Mouse (Mus musculus) limb, embryonic 11.5 days (tissue): ENCODE data around the gene Ctnnd2. TPM values are rescaled to one million over a fixed set of nuclear protein-coding genes. Genes with fewer than 3 reads are reported as not detected.

Experiments used
- ATAC-seq: fragments of 200-750 bp; cut with Nextera tagmentation; 2 replicates; pipeline ENCODE4 v1.8.0; 2017; ENCODE audit warnings: low read depth; ENCODE audit not compliant: insufficient number of reproducible peaks, low FRiP score, low TSS enrichment
- DNase-seq: peaks from one replicate; pipeline ENCODE4 v3.0.0-alpha.2; 2015; ENCODE audit warnings: low spot score
- H3K27ac ChIP-seq: fragments of 300-500 bp; sonication (generic); replicated peaks from 2 replicates; pipeline ENCODE4 v1.5.1; 2014; ENCODE audit warnings: low read depth, mild to moderate bottlenecking, low read length
- H3K27me3 ChIP-seq: fragments of 300-500 bp; sonication (generic); 2 replicates; pipeline ENCODE4 v1.6.1; 2014; ENCODE audit warnings: mild to moderate bottlenecking, low read length, mixed read lengths; ENCODE audit not compliant: control insufficient read depth, insufficient read depth
- H3K36me3 ChIP-seq: fragments of 300-500 bp; sonication (generic); 2 replicates; pipeline ENCODE4 v1.6.1; 2014; ENCODE audit warnings: mild to moderate bottlenecking, low read length, moderate library complexity, mixed read lengths; ENCODE audit not compliant: control insufficient read depth, insufficient read depth
- H3K4me1 ChIP-seq: fragments of 300-500 bp; sonication (generic); 2 replicates; pipeline ENCODE4 v1.6.1; 2014; ENCODE audit warnings: low read length, mixed read lengths; ENCODE audit not compliant: control insufficient read depth, insufficient read depth
- H3K4me2 ChIP-seq: fragments of 300-500 bp; sonication (generic); 2 replicates; pipeline ENCODE4 v1.6.1; 2014; ENCODE audit warnings: low read depth, mild to moderate bottlenecking, moderate library complexity; ENCODE audit not compliant: severe bottlenecking
- H3K4me3 ChIP-seq: fragments of 300-500 bp; sonication (generic); 2 replicates; pipeline ENCODE4 v1.5.1; 2014; ENCODE audit warnings: low read depth, low read length
- H3K9ac ChIP-seq: fragments of 300-500 bp; sonication (generic); 2 replicates; pipeline ENCODE4 v1.6.1; 2014; ENCODE audit warnings: mild to moderate bottlenecking, low read length
- H3K9me3 ChIP-seq: fragments of 300-500 bp; sonication (generic); 2 replicates; pipeline ENCODE4 v1.6.1; 2016; ENCODE audit warnings: low read length; ENCODE audit not compliant: control insufficient read depth
- WGBS: fragments of 180-500 bp; shearing (Covaris S2); extraction: QIAGEN DNeasy Blood & Tissue Kit; methylation state at CpG from one replicate; pipeline ENCODE4 v1.1.7; 2014; 5-methylcytosine and 5-hydroxymethylcytosine counted together
- polyA plus RNA-seq: library from polyadenylated mRNA; unstranded; fragments of >200 nt; fragmentation: Nextera tagmentation; extraction: Ambion mirVana; gene quantifications from 2 replicates; pipeline ENCODE4 v1.2.1, GENCODE M21; 2014

Gene Ctnnd2
- polyA plus RNA-seq, 1 experiment from 2014 or later: 2.5 TPM

GRCm38 (mm10) chr15:31022497-31022896 is 850.1 kb downstream of the Ctnnd2 start:
- ATAC-seq: no peak
- 93% methylated on average over 3 of the region's 3 CpGs for WGBS
- H3K9me3 ChIP-seq: no peaks in the 10 kb centered on the region

DNA sequence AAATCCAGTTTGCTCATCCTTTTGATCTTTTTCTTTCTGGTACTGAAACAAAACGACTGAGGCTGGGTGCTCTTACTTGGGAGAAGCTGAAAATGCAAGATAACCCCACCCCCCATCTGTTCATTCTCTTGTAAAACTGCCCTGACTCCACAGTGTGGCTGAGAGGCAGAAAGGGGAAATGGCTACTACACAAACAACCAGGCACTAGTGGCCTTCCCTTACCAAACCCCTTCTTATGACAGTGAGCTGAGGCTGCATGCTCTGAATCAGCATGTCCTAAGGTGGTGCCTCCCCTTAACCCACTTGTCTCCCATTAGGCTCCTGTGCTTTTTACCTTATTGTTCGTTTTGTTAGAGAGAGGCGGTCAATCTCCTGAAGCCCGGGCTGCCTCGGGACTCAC is 851.4 kb downstream of the Ctnnd2 start:
- no peak for DNase-seq
- no peak overlapping the region for H3K4me3 ChIP-seq

More at GRCm38 (mm10) chr15:31022497-31022896, 850.1 kb downstream of the Ctnnd2 start:
- Histone ChIP-seq H3K4me2 (no peak overlapping the region), H3K27me3 (no peaks in the 10 kb centered on the region), H3K36me3 (no peaks in the 10 kb centered on the region), H3K4me3 (no peak overlapping the region), H3K9ac (no peak overlapping the region), H3K27ac (no peak overlapping the region), H3K4me1 (no peaks in the 10 kb centered on the region)
- no peak for DNase-seq

GRCm38 (mm10) chr15:31027448-31028230 is 855.2 kb downstream of the Ctnnd2 start:
- DNase-seq (no peak), ATAC-seq (no peak)
- Histone ChIP-seq H3K4me2 (no peak overlapping the region), H3K9ac (no peak overlapping the region), H3K36me3 (no peaks in the 10 kb centered on the region), H3K27ac (no peak overlapping the region), H3K4me3 (no peak overlapping the region), H3K9me3 (no peaks in the 10 kb centered on the region), H3K4me1 (no peaks in the 10 kb centered on the region), H3K27me3 (no peaks in the 10 kb centered on the region)
- 89% methylated on average over 26 of the region's 26 CpGs for WGBS

More for the DNA sequence above, 851.4 kb downstream of the Ctnnd2 start:
- H3K4me2 ChIP-seq: no peak overlapping the region
- H3K4me1 ChIP-seq: no peaks in the 10 kb centered on the region
- no peak overlapping the region for H3K27ac ChIP-seq
- no peak for ATAC-seq
- no peak overlapping the region for H3K9ac ChIP-seq
- no peaks in the 10 kb centered on the region for H3K36me3 ChIP-seq
- H3K9me3 ChIP-seq: no peaks in the 10 kb centered on the region
- no peaks in the 10 kb centered on the region for H3K27me3 ChIP-seq
- WGBS: 80% methylated on average over 5 of the region's 5 CpGs

DNA sequence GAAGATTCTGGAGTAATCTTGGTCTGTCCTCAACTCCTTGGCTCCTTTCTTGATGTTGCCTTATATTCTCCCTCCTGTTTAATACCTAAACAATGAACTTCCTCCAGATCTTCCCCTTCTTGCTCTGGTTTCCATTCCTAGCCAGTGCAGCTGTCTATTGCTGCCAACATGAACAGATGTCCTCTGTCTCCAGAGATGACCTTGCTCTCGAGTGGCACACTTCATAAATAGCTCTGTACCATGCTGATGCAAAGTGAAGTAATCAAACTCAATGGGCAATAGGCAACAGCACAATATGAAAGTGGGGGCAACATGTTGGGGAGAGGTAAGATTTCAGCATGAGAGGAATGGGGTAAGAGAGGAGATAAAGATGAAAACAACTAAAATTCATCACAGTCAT is 872.6 kb downstream of the Ctnnd2 start:
- ATAC-seq: no peak
- H3K27me3 ChIP-seq: no peaks in the 10 kb centered on the region
- WGBS: 78% methylated on average over 1 of the region's 1 CpGs

DNA sequence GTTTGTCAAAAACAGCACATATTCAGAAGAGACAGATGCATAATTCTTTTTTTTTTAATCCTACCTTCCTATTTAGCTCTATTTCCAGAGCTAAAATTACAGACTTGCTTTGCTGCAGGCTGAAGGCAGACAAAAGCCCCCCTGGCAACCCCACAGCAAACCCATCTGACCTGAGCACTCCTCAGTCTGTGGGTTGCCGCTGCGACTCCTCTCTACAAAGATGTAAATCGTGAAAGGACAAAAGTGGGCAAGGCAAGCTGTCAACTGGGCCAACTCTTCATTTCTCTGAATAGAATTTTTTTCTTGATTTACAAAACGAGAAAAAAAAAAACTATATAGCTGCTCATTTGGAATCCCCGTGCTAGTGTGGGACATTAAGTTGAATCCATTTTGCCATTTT is 879.1 kb downstream of the Ctnnd2 start:
- Histone ChIP-seq H3K36me3 (no peaks in the 10 kb centered on the region), H3K4me3 (no peak overlapping the region), H3K4me2 (no peak overlapping the region), H3K4me1 (no peaks in the 10 kb centered on the region), H3K9me3 (no peaks in the 10 kb centered on the region), H3K27me3 (no peaks in the 10 kb centered on the region), H3K27ac (no peak overlapping the region), H3K9ac (no peak overlapping the region)
- 84% methylated on average over 5 of the region's 5 CpGs for WGBS
- no peak for DNase-seq
- ATAC-seq: no peak

More for the DNA sequence above, 872.6 kb downstream of the Ctnnd2 start:
- H3K9me3 ChIP-seq: no peaks in the 10 kb centered on the region
- no peak overlapping the region for H3K9ac ChIP-seq
- H3K27ac ChIP-seq: no peak overlapping the region
- no peak overlapping the region for H3K4me3 ChIP-seq
- DNase-seq: no peak
- H3K36me3 ChIP-seq: no peaks in the 10 kb centered on the region
- no peaks in the 10 kb centered on the region for H3K4me1 ChIP-seq
- no peak overlapping the region for H3K4me2 ChIP-seq

GRCm38 (mm10) chr15:31056145-31056544 is 883.8 kb downstream of the Ctnnd2 start:
- H3K4me1 ChIP-seq: no peaks in the 10 kb centered on the region
- no peak overlapping the region for H3K4me2 ChIP-seq
- H3K9me3 ChIP-seq: no peaks in the 10 kb centered on the region
- no peaks in the 10 kb centered on the region for H3K36me3 ChIP-seq
- ATAC-seq (no peak), DNase-seq (no peak)
- H3K9ac ChIP-seq: no peak overlapping the region
- no peak overlapping the region for H3K27ac ChIP-seq
- WGBS: 73% methylated on average over 3 of the region's 3 CpGs
- H3K27me3 ChIP-seq: no peaks in the 10 kb centered on the region
- H3K4me3 ChIP-seq: no peak overlapping the region

DNA sequence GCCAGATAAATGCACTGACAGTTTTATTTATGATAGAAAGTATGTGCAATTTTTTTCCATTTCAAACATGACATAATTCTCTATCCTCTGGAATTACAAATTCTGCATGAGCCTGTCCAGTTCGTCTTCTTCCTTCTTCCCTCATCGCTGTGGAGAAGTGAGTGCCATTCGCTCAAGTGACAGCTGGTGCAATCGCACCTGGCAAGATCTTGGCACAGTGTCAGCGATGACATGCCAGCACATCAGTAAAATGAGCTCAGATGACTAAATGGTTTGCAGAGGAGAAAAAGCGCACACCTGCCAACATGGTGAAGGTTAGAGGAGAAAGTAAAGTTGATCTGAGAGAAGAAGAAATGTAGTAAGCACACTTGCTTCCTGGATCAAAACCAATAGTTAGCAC is 885.9 kb downstream of the Ctnnd2 start:
- ATAC-seq (no peak), DNase-seq (no peak)
- H3K9ac ChIP-seq: no peak overlapping the region
- H3K4me2 ChIP-seq: no peak overlapping the region
- no peak overlapping the region for H3K27ac ChIP-seq
- H3K4me3 ChIP-seq: no peak overlapping the region
- WGBS: 87% methylated on average over 6 of the region's 6 CpGs
- no peaks in the 10 kb centered on the region for H3K4me1 ChIP-seq
- H3K36me3 ChIP-seq: no peaks in the 10 kb centered on the region
- H3K9me3 ChIP-seq: no peaks in the 10 kb centered on the region
- H3K27me3 ChIP-seq: no peaks in the 10 kb centered on the region

- H3K4me2 ChIP-seq: no peak overlapping the region
- no peak overlapping the region for H3K4me3 ChIP-seq
- no peak overlapping the region for H3K9ac ChIP-seq
- no peak overlapping the region for H3K27ac ChIP-seq
- ATAC-seq: no peak
- no peaks in the 10 kb centered on the region for H3K27me3 ChIP-seq
- no peak for DNase-seq
- no peaks in the 10 kb centered on the region for H3K9me3 ChIP-seq
- H3K36me3 ChIP-seq: no peaks in the 10 kb centered on the region
- H3K4me1 ChIP-seq: no peaks in the 10 kb centered on the region
- 74% methylated on average over 3 of the region's 3 CpGs for WGBS
Measured at GRCm38 (mm10) chr15:31063734-31064133, 891.3 kb downstream of the Ctnnd2 start.

DNA sequence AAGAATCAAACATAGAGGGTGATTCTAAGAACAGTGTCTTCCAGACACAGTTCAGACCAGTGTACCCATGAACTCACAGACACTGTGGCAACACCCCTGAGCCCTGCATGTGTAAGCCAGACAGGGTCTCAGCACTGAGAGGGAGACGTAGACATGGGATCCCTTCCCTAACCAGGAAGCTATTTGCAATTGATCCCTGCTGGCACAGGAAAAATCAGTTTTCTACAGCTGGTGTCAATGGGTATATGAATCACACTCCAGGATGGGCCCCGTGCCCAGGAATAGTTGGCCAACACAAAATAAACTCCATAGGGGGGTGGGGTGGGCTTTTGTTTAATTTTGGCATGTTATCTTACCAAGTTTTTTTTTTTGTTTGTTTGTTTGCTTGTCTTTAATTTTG is 895.7 kb downstream of the Ctnnd2 start:
- Histone ChIP-seq H3K36me3 (no peaks in the 10 kb centered on the region), H3K4me1 (no peaks in the 10 kb centered on the region), H3K4me2 (no peak overlapping the region), H3K27me3 (no peaks in the 10 kb centered on the region), H3K4me3 (no peak overlapping the region), H3K27ac (no peak overlapping the region), H3K9me3 (no peaks in the 10 kb centered on the region), H3K9ac (no peak overlapping the region)
- WGBS: 84% methylated on average over 2 of the region's 2 CpGs
- ATAC-seq (no peak), DNase-seq (no peak)
